Mouse (Mus musculus): ENCODE data around the gene Cib1. TPM values are rescaled to one million over a fixed set of nuclear protein-coding genes. Genes with fewer than 3 reads are reported as not detected.

Cib1 gene
- total RNA-seq, 2 experiments from 2014 or later = 21.3 to 29.8 TPM

GRCm38 (mm10) chr7:80204362-80204761 is 28.3 kb downstream of the Cib1 start:
- no peak for ATAC-seq (replicated peaks; ENCODE audit: low FRiP score, poor library complexity, severe bottlenecking)

- ATAC-seq (replicated peaks; ENCODE audit: low FRiP score, poor library complexity, severe bottlenecking) = no peak
These were observed 28.9 kb downstream of the Cib1 start for GRCm38 (mm10) chr7:80203638-80204096.

GRCm38 (mm10) chr7:80202961-80203360 is 29.7 kb downstream of the Cib1 start:
- ATAC-seq (replicated peaks; ENCODE audit: low FRiP score, poor library complexity, severe bottlenecking) = no peak

GRCm38 (mm10) chr7:80201888-80202540 is 30.6 kb downstream of the Cib1 start:
- ATAC-seq (replicated peaks; ENCODE audit: low FRiP score, poor library complexity, severe bottlenecking) = no peak

GRCm38 (mm10) chr7:80200963-80201539 is 31.6 kb downstream of the Cib1 start:
- ATAC-seq (replicated peaks; ENCODE audit: low FRiP score, poor library complexity, severe bottlenecking) = no peak

- ATAC-seq (replicated peaks; ENCODE audit: low FRiP score, poor library complexity, severe bottlenecking) = no peak
These were observed 32.0 kb downstream of the Cib1 start for GRCm38 (mm10) chr7:80200588-80200945.

- no peak for ATAC-seq (replicated peaks; ENCODE audit: low FRiP score, poor library complexity, severe bottlenecking)
These were observed 32.6 kb downstream of the Cib1 start for GRCm38 (mm10) chr7:80199851-80200587.

- ATAC-seq (replicated peaks; ENCODE audit: low FRiP score, poor library complexity, severe bottlenecking) = no peak
These were observed 33.3 kb downstream of the Cib1 start for GRCm38 (mm10) chr7:80199286-80199685.

GRCm38 (mm10) chr7:80198863-80199262 is 33.8 kb downstream of the Cib1 start:
- ATAC-seq (replicated peaks; ENCODE audit: low FRiP score, poor library complexity, severe bottlenecking) = peak; percentile 16; the same call in 1 of the 2 replicates

GRCm38 (mm10) chr7:80197941-80198778 is 34.5 kb downstream of the Cib1 start:
- peak; percentile 54 for ATAC-seq (replicated peaks; ENCODE audit: low FRiP score, poor library complexity, severe bottlenecking)

- 0 out of 2 replicates have a peak, but pooled peaks have one; percentile 29 for ATAC-seq (replicated peaks; ENCODE audit: low FRiP score, poor library complexity, severe bottlenecking)
These were observed 35.2 kb downstream of the Cib1 start for GRCm38 (mm10) chr7:80197371-80197770.

- no peak for ATAC-seq (replicated peaks; ENCODE audit: low FRiP score, poor library complexity, severe bottlenecking)
These were observed 36.9 kb downstream of the Cib1 start for GRCm38 (mm10) chr7:80195576-80196263.

- peak; percentile 33 for ATAC-seq (replicated peaks; ENCODE audit: low FRiP score, poor library complexity, severe bottlenecking)
These were observed 37.5 kb downstream of the Cib1 start for GRCm38 (mm10) chr7:80195146-80195545.

- no peak for ATAC-seq (replicated peaks; ENCODE audit: low FRiP score, poor library complexity, severe bottlenecking)
These were observed 38.5 kb downstream of the Cib1 start for GRCm38 (mm10) chr7:80193941-80194739.

GRCm38 (mm10) chr7:80192226-80193061 is 40.2 kb downstream of the Cib1 start:
- ATAC-seq (replicated peaks; ENCODE audit: low FRiP score, poor library complexity, severe bottlenecking) = peak; percentile 84

- peak; percentile 26 for ATAC-seq (replicated peaks; ENCODE audit: low FRiP score, poor library complexity, severe bottlenecking)
These were observed 41.2 kb downstream of the Cib1 start for GRCm38 (mm10) chr7:80191455-80191854.

- ATAC-seq (replicated peaks; ENCODE audit: low FRiP score, poor library complexity, severe bottlenecking) = no peak
These were observed 43.3 kb downstream of the Cib1 start for GRCm38 (mm10) chr7:80189147-80189933.
